Mouse (Mus musculus) stomach, embryonic 15.5 days (tissue): ENCODE results near the gene Erich3. TPM values are rescaled to one million over a fixed set of nuclear protein-coding genes. Genes with fewer than 3 reads are reported as not detected.

Source experiments
- ATAC-seq: fragments of 200-750 bp; cut with Nextera tagmentation; 2 replicates; pipeline ENCODE4 v1.8.0; 2017; ENCODE audit warnings: low read depth, moderate number of reproducible peaks, moderate TSS enrichment; ENCODE audit not compliant: insufficient read depth, low FRiP score
- H3K27ac ChIP-seq: fragments of 300-500 bp; sonication (generic); 2 replicates; pipeline ENCODE4 v1.5.1; 2015; ENCODE audit warnings: mild to moderate bottlenecking, inconsistent platforms
- H3K27me3 ChIP-seq: fragments of 300-500 bp; sonication (generic); replicated peaks from 2 replicates; pipeline ENCODE4 v1.6.1; 2015; ENCODE audit warnings: inconsistent platforms
- H3K36me3 ChIP-seq: fragments of 300-500 bp; sonication (generic); 2 replicates; pipeline ENCODE4 v1.6.1; 2015; ENCODE audit warnings: inconsistent platforms
- H3K4me1 ChIP-seq: fragments of 300-500 bp; sonication (generic); 2 replicates; pipeline ENCODE4 v1.6.1; 2015; ENCODE audit warnings: inconsistent platforms
- H3K4me2 ChIP-seq: fragments of 300-500 bp; sonication (generic); 2 replicates; pipeline ENCODE4 v1.6.1; 2015; ENCODE audit warnings: mild to moderate bottlenecking, inconsistent platforms
- H3K4me3 ChIP-seq: fragments of 300-500 bp; sonication (generic); replicated peaks from 2 replicates; pipeline ENCODE4 v1.5.1; 2015; ENCODE audit warnings: inconsistent platforms
- H3K9ac ChIP-seq: fragments of 300-500 bp; sonication (generic); 2 replicates; pipeline ENCODE4 v1.6.1; 2015; ENCODE audit warnings: inconsistent platforms
- H3K9me3 ChIP-seq: fragments of 300-500 bp; sonication (generic); 2 replicates; pipeline ENCODE4 v1.6.1; 2016; ENCODE audit warnings: inconsistent platforms
- WGBS: fragments of 180-500 bp; shearing (Covaris S2); methylation state at CpG from one replicate; pipeline ENCODE4 v1.1.7; 2015; 5-methylcytosine and 5-hydroxymethylcytosine counted together
- polyA plus RNA-seq: library from polyadenylated mRNA; unstranded; fragments of >200 nt; fragmentation: Nextera tagmentation; extraction: Ambion mirVana; gene quantifications from 2 replicates; pipeline ENCODE4 v1.2.1, GENCODE M21; 2015

The Erich3 gene
- polyA plus RNA-seq, 1 experiment from 2014 or later: 0.10 TPM

GRCm38 (mm10) chr3:154652581-154653420 is 10.9 kb upstream of the Erich3 start:
- Histone ChIP-seq H3K36me3 (no peaks in the 10 kb centered on the region), H3K4me2 (no peak overlapping the region), H3K27me3 (0 out of 2 replicates have a peak, but pooled peaks cover 2% of the 10 kb centered on the region), H3K27ac (no peak overlapping the region), H3K9ac (no peak overlapping the region), H3K9me3 (no peaks in the 10 kb centered on the region), H3K4me1 (no peaks in the 10 kb centered on the region), H3K4me3 (no peak overlapping the region)
- 41% methylated on average over 24 of the region's 24 CpGs for WGBS
- no peak for ATAC-seq

- Histone ChIP-seq H3K27me3 (0 out of 2 replicates have a peak, but pooled peaks cover 2% of the 10 kb centered on the region), H3K36me3 (no peaks in the 10 kb centered on the region), H3K9ac (no peak overlapping the region), H3K9me3 (no peaks in the 10 kb centered on the region), H3K27ac (no peak overlapping the region), H3K4me1 (no peaks in the 10 kb centered on the region), H3K4me2 (no peak overlapping the region), H3K4me3 (no peak overlapping the region)
- ATAC-seq: no peak
- 60% methylated on average over 5 of the region's 5 CpGs for WGBS
These were observed 10.2 kb upstream of the Erich3 start for GRCm38 (mm10) chr3:154653454-154653853.

- WGBS: 38% methylated on average over 6 of the region's 6 CpGs
- no peak overlapping the region for H3K4me2 ChIP-seq
- H3K4me3 ChIP-seq: no peak overlapping the region
- H3K9me3 ChIP-seq: no peaks in the 10 kb centered on the region
- no peaks in the 10 kb centered on the region for H3K36me3 ChIP-seq
- H3K9ac ChIP-seq: no peak overlapping the region
- 0 out of 2 replicates have a peak, but pooled peaks cover 2% of the 10 kb centered on the region for H3K27me3 ChIP-seq
- H3K27ac ChIP-seq: no peak overlapping the region
- no peaks in the 10 kb centered on the region for H3K4me1 ChIP-seq
- ATAC-seq: no peak
These were observed 9.4 kb upstream of the Erich3 start for GRCm38 (mm10) chr3:154654284-154654683.

GRCm38 (mm10) chr3:154654901-154655300 is 8.8 kb upstream of the Erich3 start:
- no peaks in the 10 kb centered on the region for H3K4me1 ChIP-seq
- H3K4me3 ChIP-seq: no peak overlapping the region
- H3K27me3 ChIP-seq: 0 out of 2 replicates have a peak, but pooled peaks cover 2% of the 10 kb centered on the region
- H3K9ac ChIP-seq: no peak overlapping the region
- H3K27ac ChIP-seq: no peak overlapping the region
- no peaks in the 10 kb centered on the region for H3K36me3 ChIP-seq
- no peaks in the 10 kb centered on the region for H3K9me3 ChIP-seq
- no peak overlapping the region for H3K4me2 ChIP-seq
- WGBS: 70% methylated on average over 12 of the region's 12 CpGs
- ATAC-seq: no peak

GRCm38 (mm10) chr3:154655711-154656110 is 7.9 kb upstream of the Erich3 start:
- WGBS: 80% methylated on average over 5 of the region's 5 CpGs
- ATAC-seq: no peak

GRCm38 (mm10) chr3:154663976-154664581 is 420 bp downstream of the Erich3 start:
- ATAC-seq: peak; percentile 70
- H3K36me3 ChIP-seq: no peaks in the 10 kb centered on the region
- no peak overlapping the region for H3K27ac ChIP-seq
- H3K9me3 ChIP-seq: no peaks in the 10 kb centered on the region
- H3K27me3 ChIP-seq: peaks cover 17% of the 10 kb centered on the region
- peak overlapping the region; percentile 31 for H3K4me3 ChIP-seq
- 3% methylated on average over 24 of the region's 27 CpGs for WGBS
- no peak overlapping the region for H3K9ac ChIP-seq
- H3K4me2 ChIP-seq: peak overlapping the region; percentile 55
- H3K4me1 ChIP-seq: 0 out of 2 replicates have a peak, but pooled peaks cover 4% of the 10 kb centered on the region

More at GRCm38 (mm10) chr3:154655711-154656110, 7.9 kb upstream of the Erich3 start:
- H3K4me2 ChIP-seq: no peak overlapping the region
- no peaks in the 10 kb centered on the region for H3K36me3 ChIP-seq
- no peaks in the 10 kb centered on the region for H3K9me3 ChIP-seq
- H3K4me1 ChIP-seq: no peaks in the 10 kb centered on the region
- H3K27me3 ChIP-seq: 0 out of 2 replicates have a peak, but pooled peaks cover 2% of the 10 kb centered on the region
- no peak overlapping the region for H3K4me3 ChIP-seq
- no peak overlapping the region for H3K9ac ChIP-seq
- H3K27ac ChIP-seq: no peak overlapping the region

- H3K9ac ChIP-seq: no peak overlapping the region
- H3K27ac ChIP-seq: no peak overlapping the region
- H3K4me3 ChIP-seq: peak overlapping the region; percentile 31; the same call in 1 of the 2 replicates
- no peaks in the 10 kb centered on the region for H3K9me3 ChIP-seq
- WGBS: 32% methylated on average over 4 of the region's 4 CpGs
- peak overlapping the region; percentile 55; the same call in 1 of the 2 replicates for H3K4me2 ChIP-seq
- H3K4me1 ChIP-seq: 0 out of 2 replicates have a peak, but pooled peaks cover 4% of the 10 kb centered on the region
- ATAC-seq: no peak
- H3K27me3 ChIP-seq: peaks cover 17% of the 10 kb centered on the region
- no peaks in the 10 kb centered on the region for H3K36me3 ChIP-seq
These were observed 977 bp downstream of the Erich3 start for GRCm38 (mm10) chr3:154664636-154665035.

- Histone ChIP-seq H3K36me3 (no peaks in the 10 kb centered on the region), H3K9ac (no peak overlapping the region), H3K27me3 (peaks cover 11% of the 10 kb centered on the region), H3K9me3 (no peaks in the 10 kb centered on the region), H3K4me3 (no peak overlapping the region), H3K4me1 (0 out of 2 replicates have a peak, but pooled peaks cover 4% of the 10 kb centered on the region), H3K27ac (no peak overlapping the region), H3K4me2 (no peak overlapping the region)
- WGBS: 70% methylated on average over 3 of the region's 3 CpGs
- no peak for ATAC-seq
These were observed 4.8 kb downstream of the Erich3 start for GRCm38 (mm10) chr3:154668485-154668884.

- Histone ChIP-seq H3K4me1 (no peaks in the 10 kb centered on the region), H3K27me3 (no peaks in the 10 kb centered on the region), H3K36me3 (no peaks in the 10 kb centered on the region), H3K4me2 (no peak overlapping the region), H3K27ac (no peak overlapping the region), H3K4me3 (no peak overlapping the region), H3K9me3 (no peaks in the 10 kb centered on the region), H3K9ac (no peak overlapping the region)
- no peak for ATAC-seq
- WGBS: 77% methylated on average over 6 of the region's 6 CpGs
These were observed 6.9 kb downstream of the Erich3 start for GRCm38 (mm10) chr3:154670584-154670983.

- Histone ChIP-seq H3K9me3 (no peaks in the 10 kb centered on the region), H3K4me1 (no peaks in the 10 kb centered on the region), H3K4me2 (no peak overlapping the region), H3K36me3 (no peaks in the 10 kb centered on the region), H3K27ac (no peak overlapping the region), H3K4me3 (no peak overlapping the region), H3K27me3 (no peaks in the 10 kb centered on the region), H3K9ac (no peak overlapping the region)
- ATAC-seq: no peak
- WGBS: 60% methylated on average over 5 of the region's 5 CpGs
These were observed 7.4 kb downstream of the Erich3 start for GRCm38 (mm10) chr3:154671013-154671412.

GRCm38 (mm10) chr3:154673326-154673725 is 9.7 kb downstream of the Erich3 start:
- H3K9me3 ChIP-seq: no peaks in the 10 kb centered on the region
- no peak overlapping the region for H3K27ac ChIP-seq
- H3K4me2 ChIP-seq: no peak overlapping the region
- no peak overlapping the region for H3K9ac ChIP-seq
- no peak overlapping the region for H3K4me3 ChIP-seq
- no peaks in the 10 kb centered on the region for H3K4me1 ChIP-seq
- H3K27me3 ChIP-seq: no peaks in the 10 kb centered on the region
- no peak for ATAC-seq
- 65% methylated on average over 8 of the region's 8 CpGs for WGBS
- no peaks in the 10 kb centered on the region for H3K36me3 ChIP-seq

GRCm38 (mm10) chr3:154682570-154682969 is 18.9 kb downstream of the Erich3 start:
- no peak overlapping the region for H3K27ac ChIP-seq
- H3K36me3 ChIP-seq: no peaks in the 10 kb centered on the region
- no peak for ATAC-seq
- H3K9ac ChIP-seq: no peak overlapping the region
- no peaks in the 10 kb centered on the region for H3K4me1 ChIP-seq
- WGBS: 64% methylated on average over 2 of the region's 2 CpGs
- H3K4me2 ChIP-seq: no peak overlapping the region
- no peak overlapping the region for H3K4me3 ChIP-seq
- H3K9me3 ChIP-seq: no peaks in the 10 kb centered on the region
- H3K27me3 ChIP-seq: no peaks in the 10 kb centered on the region
